Mouse (Mus musculus): ENCODE results near the gene Rab6b. TPM values are rescaled to one million over a fixed set of nuclear protein-coding genes. Genes with fewer than 3 reads are reported as not detected.

Rab6b gene
- polyA plus RNA-seq, 1 experiment = not detected

GRCm38 (mm10) chr9:103118651-103119275 is 7.2 kb downstream of the Rab6b start:
- no peak for TF ChIP-seq GATA1 (IDR thresholded peaks at IDR 0.05; ENCODE audit: low read length)

DNA sequence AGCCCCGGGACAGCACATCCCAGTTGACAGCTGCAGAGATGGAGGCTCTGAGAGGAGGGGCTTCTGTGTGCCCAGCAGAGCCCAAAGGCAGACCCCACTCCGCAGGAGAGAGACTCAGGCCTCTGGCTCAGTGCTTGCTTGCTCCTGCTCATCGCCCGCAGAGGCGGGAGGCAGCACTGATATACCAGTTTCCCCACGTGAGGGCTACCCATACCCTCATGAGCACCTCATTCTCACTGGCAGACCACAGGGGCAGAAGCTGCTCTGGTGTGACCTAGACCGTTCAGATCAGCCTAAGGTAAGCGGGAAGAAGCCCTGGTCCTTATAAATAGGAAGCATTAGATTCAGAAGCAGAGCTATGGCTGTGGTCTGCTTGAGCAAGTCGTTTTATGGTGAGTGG is 8.2 kb downstream of the Rab6b start:
- TF ChIP-seq GATA1 (IDR thresholded peaks at IDR 0.05; ENCODE audit: low read length) = no peak

GRCm38 (mm10) chr9:103120231-103120630 is 8.6 kb downstream of the Rab6b start:
- TF ChIP-seq GATA1 (IDR thresholded peaks at IDR 0.05; ENCODE audit: low read length) = no peak

DNA sequence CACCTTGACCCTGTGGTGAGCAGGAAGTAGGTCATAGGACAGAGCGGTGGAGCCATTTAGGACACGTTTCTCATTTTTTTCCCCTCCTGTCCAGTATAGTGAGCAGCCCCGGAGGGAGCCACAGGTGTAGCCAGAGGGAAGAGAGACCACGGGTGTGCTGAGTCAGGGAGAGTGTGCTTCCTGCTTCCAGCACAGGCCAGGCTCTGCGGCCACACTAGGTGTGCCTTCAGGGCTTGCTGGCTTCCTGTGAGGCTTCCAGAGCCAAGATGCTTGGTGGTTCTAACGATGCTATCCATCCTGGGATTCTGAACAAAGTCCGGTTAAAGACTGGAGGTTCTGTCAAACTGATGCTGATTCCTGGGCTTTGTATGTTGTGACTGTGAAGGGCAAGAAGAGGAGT is 10.0 kb downstream of the Rab6b start:
- no peak for TF ChIP-seq GATA1 (IDR thresholded peaks at IDR 0.05; ENCODE audit: low read length)

- TF ChIP-seq GATA1 (IDR thresholded peaks at IDR 0.05; ENCODE audit: low read length) = no peak
Measured at GRCm38 (mm10) chr9:103124746-103125145, 13.2 kb downstream of the Rab6b start.

- TF ChIP-seq GATA1 (IDR thresholded peaks at IDR 0.05; ENCODE audit: low read length) = no peak
Measured at GRCm38 (mm10) chr9:103133493-103134124, 22.0 kb downstream of the Rab6b start.

DNA sequence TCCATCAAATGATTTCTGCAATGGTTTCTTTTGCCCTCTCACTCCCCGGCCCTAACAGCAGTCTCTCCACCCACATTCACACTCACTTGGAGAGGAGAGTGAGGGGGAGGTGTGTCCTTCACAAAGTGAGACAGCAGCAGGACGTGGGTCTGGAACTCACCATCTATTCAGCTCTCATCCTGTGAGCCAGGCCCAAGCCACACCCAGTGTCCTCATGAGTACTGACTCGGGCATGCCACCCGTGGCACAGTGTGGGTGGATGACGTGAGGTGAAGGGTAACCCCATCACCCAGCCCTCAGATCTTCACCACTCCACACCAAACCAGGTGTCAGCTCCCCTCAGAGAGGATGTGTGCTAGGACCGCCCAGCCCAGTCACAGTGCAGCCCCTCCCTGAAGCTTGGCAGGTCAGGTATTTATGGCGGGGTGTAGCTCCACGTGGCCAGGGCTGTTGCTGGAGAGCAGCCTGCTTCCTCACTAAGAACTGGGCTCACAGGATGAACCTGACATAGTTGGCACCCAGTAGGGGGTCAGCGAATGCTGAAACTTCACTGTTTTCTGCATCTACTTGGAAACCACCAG is 23.0 kb downstream of the Rab6b start:
- no peak for TF ChIP-seq GATA1 (IDR thresholded peaks at IDR 0.05; ENCODE audit: low read length)

DNA sequence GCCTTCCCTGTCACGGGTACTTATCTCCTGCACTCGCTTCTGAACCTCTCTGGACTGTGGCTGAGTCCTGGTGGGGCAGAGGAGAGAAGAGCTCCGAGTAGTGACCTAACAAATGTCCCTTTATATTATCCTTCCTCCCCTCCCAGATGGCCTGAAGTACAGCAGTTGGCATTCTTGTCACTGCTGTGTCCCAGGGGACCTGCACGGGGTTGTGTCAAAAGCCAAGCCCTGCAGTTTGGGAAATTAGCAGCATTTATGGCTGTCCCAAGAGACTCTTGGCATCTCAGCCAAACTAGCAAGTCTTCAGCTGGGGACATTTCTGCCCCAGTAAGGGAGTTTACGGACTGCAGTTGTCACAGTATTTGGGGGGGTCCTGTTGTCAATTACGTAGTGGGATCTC is 27.9 kb downstream of the Rab6b start:
- TF ChIP-seq GATA1 (IDR thresholded peaks at IDR 0.05; ENCODE audit: low read length) = no peak

DNA sequence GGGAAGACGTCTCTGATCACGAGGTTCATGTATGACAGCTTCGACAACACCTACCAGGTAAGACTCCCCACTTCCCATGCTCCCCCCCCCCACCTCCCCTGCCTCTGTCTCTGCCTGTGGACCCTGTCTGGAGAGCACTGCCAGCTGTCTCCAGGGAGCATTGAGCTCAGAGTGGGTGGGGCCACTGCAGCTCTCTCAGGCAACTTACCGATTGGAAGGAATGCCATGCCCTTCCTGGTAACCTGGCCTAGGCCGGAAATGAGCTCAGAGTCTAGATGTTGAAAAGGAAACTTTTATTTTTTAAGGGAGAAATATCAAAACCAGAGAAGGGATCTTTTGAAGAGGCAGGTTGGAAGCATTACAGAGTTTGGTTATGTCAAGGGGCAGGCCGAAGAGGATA is 28.8 kb downstream of the Rab6b start:
- TF ChIP-seq GATA1 (IDR thresholded peaks at IDR 0.05; ENCODE audit: low read length) = no peak

DNA sequence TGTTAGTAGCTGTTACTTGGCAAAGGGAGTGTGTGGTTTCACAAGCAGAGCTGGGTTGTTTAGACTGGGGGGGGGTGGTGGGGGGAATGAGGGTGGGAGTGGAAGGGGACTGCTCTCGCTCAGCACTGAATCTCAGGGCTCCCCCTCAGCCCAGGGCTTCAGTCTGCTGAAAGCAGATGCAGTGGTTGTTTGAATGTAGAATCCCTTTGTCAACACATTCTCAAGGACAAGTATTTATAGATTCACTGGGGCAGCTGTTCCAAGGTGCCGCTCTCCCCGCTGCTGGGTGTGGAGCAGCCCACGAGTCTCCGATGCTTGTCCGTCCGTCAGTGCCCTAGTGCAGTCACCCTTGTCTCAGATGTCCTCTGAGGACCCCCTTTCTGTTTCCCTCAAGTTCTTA is 29.7 kb downstream of the Rab6b start:
- no peak for TF ChIP-seq GATA1 (IDR thresholded peaks at IDR 0.05; ENCODE audit: low read length)

- TF ChIP-seq GATA1 (IDR thresholded peaks at IDR 0.05; ENCODE audit: low read length) = no peak
Measured at GRCm38 (mm10) chr9:103143881-103144280, 32.3 kb downstream of the Rab6b start.

- no peak for TF ChIP-seq GATA1 (IDR thresholded peaks at IDR 0.05; ENCODE audit: low read length)
Measured at GRCm38 (mm10) chr9:103145351-103145750, 33.8 kb downstream of the Rab6b start.

DNA sequence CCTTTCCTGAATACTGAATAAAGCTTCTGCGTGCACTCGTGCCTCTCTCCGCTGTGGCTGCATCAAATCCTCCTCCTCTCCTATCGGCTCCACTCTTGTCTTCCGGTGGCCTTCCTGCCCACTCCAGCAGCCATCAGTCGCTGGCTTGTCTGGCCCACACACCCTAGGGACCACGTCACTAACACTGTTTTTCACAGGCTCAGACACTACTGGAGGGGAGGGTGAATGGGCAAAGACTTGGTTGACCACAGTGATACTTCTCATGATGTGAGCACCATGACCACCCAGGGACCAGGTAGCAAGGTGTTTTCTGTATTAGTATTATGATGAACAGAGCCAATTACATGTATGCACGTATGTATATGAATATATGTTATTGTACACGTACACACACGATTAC is 34.7 kb downstream of the Rab6b start:
- no peak for TF ChIP-seq GATA1 (IDR thresholded peaks at IDR 0.05; ENCODE audit: low read length)

DNA sequence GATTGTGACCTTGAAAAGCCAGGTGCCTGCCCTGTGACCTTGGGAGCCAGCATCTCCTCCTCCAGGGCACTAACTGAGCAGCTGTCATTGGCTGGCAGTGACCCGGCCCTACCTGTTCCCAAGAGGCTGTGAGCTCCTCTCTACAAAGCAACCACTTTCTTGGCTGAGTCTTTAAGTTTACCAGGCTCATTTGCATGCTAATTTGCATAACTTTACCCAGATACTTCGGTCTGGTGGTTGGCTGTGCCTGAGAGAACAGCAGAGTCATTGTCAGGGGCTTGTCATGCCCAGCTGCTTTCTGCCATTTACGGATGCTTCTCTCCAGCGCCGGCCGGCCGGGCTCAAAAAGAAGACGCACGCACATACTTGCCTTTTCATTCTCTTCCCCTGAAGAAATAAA is 35.1 kb downstream of the Rab6b start:
- no peak for TF ChIP-seq GATA1 (IDR thresholded peaks at IDR 0.05; ENCODE audit: low read length)

DNA sequence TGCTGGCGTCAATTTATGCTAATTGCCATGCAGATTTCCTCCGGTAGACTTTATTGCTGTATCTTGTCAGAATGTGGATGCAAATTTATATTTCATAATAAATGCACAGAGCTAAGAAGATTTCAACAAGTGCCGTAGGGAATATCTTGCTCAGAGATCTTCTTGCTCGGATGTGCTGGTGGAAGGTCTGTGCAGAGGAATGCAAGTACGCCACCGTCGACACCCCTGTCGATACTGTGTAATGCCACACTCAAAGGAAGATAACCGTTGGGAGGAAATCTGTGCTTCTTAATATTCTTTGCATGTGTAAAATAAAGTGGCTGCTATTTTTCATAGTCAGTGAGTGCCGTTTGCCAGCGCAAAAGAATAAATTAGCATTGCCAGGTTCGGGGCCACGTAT is 35.5 kb downstream of the Rab6b start:
- no peak for TF ChIP-seq GATA1 (IDR thresholded peaks at IDR 0.05; ENCODE audit: low read length)

DNA sequence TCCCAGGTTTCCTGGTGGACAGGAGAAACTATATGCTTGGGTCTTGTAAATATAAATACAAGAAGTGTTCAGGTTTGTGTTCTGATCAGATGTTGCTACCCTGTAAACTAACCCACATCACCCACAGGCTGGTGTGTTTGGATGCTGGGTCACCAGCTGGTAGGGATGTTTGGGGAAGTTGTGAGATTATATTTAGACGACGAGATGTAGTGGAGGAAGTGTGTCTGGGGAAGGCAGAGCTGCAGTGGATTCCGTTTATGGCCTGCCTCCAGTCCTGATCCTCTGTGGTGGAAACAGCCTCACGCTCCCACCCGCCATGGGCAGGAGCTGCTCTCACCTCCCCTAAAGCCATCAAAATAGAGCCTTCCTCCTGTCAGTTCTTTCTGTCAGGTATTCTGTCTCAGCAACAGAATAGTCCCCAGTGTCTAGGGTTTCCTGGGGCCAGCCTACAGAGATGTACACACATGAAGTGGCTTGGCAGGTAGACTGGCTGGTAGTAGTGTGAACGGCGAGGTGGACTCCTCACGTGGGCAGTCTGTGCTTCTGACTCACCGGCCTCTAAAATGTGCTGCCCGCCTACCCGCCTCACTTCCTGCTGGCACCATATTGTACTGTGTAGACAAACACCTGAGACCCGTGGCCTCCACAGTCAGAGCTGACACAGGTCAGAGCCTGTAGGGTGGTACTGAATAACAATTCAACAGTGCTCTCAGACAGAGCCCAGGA is 37.6 kb downstream of the Rab6b start:
- no peak for TF ChIP-seq GATA1 (IDR thresholded peaks at IDR 0.05; ENCODE audit: low read length)

Measured in G1E-ER4 (cell line).